Mouse (Mus musculus) adrenal gland, adult 18-20 months (tissue): ENCODE data around the gene Tram1l1. TPM values are rescaled to one million over a fixed set of nuclear protein-coding genes. Genes with fewer than 3 reads are reported as not detected.
"Not testable (repeated sequence)": the region's sequence is repeated elsewhere in the genome, so short reads cannot be mapped to it uniquely, and the experiment has no call there.

Experiments
- DNase-seq, 2 experiments: peaks; one replicate each; pipeline ENCODE4 v3.0.0; 2021 to 2022; ENCODE audit warnings: low spot score in 2 of 2
- long read RNA-seq, 2 experiments: library from polyadenylated mRNA; stranded (forward); transcript quantifications; one replicate each; pipeline ENCODE4 v2.0.0; 2021
- total RNA-seq, 2 experiments: library from RNA; stranded (reverse); gene quantifications; 1 replicate in 1 of 2; 2 replicates in 1 of 2; pipeline ENCODE4 v1.2.3; 2021

Tram1l1 gene
- total RNA-seq, result 1 to 10 TPM; 1.2 to 1.6 TPM
- long read RNA-seq, experiment 1, partial matches to known transcripts, result 0 of 3 reads
- long read RNA-seq, experiment 1, other reads (novel, unspliced or antisense), result 0 of 3 reads
- long read RNA-seq, experiment 2, partial matches to known transcripts, result 0 of 3 reads
- long read RNA-seq, experiment 2, other reads (novel, unspliced or antisense), result 0 of 3 reads

GRCm38 (mm10) chr3:124320821-124321576, at the start of gene Tram1l1:
Gene Tram1l1, plus strand, starts transcription at chr3:124320855.
- DNase-seq, result peak; percentile 36 to 59

- DNase-seq, result no peak
Measured at GRCm38 (mm10) chr3:124271229-124271628, 49.4 kb upstream of the Tram1l1 start.

DNA sequence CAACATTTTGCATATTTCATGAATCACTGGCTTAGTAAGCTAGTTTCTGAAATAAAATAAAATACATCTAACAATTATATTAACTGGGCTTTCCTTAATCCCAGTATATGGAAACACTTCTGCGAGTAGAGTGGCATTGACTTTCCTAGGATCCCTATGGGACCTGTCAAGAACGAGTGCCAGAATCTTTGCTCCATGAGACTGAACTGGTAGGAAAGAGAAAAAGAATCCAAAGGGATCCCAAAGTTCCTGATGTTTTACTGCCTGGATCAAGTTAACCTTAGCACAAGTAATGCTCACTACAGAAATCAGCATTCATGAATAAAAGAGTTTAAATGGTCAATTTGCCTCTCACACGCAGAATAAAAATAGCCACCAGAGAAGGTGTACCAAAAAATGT, 49.0 kb upstream of the Tram1l1 start:
- DNase-seq, result no peak

GRCm38 (mm10) chr3:124272465-124273089, 48.1 kb upstream of the Tram1l1 start:
- no peak for DNase-seq

DNA sequence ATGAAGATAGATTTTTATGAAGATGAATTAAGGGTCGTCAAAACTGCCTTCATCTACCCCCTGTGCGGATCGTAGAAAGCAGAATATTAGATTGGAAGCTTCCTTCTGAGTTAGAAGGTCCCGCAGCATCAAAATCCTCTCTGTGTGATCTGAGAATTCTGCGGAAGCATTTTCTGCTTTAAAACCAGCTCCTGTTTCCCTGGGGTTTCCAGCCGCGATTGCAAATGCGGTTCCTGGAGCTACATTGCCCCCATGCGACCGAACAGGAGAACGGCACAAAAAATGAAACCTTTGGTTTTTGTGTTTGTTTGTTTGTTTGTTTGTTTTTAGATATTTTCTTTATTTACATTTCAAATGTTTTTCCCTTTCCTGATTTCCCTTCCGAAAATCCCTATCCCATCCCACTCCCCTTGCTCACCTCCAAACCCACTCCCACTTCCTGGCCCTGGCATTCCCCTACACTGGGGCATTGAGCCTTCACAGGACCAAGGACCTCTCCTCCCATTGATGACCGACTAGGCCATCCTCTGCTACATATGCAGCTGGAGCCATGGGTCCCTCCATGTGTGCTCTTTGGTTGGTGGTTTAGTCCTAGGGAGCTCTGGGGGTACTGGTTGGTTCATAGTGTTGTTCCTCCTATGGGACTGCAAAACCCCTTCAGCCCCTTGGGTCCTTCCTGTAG, 45.6 kb upstream of the Tram1l1 start:
- DNase-seq, result peak; percentile 37 to 42

DNA sequence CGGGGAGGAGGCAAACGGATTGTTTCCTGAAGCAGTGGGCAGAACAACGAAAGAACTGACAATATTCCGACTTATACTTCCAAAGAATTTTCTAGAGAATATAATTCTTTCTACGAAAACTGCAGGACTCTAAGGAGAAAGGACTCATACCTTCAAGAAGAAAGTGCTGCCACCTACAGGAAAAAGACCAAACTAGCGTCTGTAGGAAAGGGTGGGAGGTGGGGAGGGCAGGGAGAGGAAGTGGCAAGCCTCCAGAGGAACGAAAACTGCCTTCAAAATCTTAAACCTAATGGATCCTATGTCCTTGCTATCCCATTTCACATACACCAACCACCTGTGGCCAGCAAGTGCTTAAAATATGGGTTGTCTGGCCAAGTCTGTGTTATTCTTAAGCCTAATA, 31.7 kb upstream of the Tram1l1 start:
- not testable (repeated sequence) for DNase-seq

DNA sequence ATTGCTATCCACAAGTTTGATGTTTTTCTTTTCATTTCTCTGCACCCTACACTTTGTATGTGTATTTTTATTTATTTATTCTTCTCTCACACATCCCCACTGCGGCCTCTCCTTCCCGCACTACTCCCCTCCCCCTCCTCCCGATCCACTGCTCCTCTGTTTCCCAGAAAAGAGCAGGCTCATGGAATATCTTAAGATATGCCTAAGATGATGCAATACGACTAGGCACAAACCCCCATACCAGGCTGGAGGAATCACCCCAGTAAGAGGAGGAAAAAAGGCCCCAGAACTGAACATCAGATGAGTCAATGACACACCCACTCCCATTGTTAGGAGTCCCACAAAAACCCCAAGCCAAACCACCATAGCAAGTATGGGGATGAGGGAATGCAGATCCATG, 1.4 kb upstream of the Tram1l1 start:
- no peak for DNase-seq

GRCm38 (mm10) chr3:124320398-124320797, 257 bp upstream of the Tram1l1 start:
- no peak for DNase-seq

DNA sequence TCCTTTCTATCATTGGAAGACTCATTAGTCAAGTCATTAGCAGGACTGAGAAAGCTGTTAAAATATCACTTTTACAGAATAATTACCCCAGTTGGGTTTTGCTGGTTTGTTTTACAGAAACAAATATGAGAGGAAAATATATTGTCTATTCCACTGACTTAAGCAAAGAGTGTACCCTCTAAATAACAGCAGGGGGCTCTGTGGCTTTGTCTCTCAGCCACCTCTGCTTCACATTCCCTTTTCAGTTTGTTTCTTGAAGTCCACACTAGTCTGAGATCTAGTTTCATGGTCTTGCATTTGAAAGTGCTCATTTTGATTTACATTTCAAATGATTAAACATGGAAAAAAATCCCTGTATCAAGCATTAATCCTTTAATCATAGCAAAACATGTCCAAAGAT, 25.8 kb downstream of the Tram1l1 start:
- no peak for DNase-seq

GRCm38 (mm10) chr3:124357533-124357932, 36.9 kb downstream of the Tram1l1 start:
- DNase-seq, result no peak

DNA sequence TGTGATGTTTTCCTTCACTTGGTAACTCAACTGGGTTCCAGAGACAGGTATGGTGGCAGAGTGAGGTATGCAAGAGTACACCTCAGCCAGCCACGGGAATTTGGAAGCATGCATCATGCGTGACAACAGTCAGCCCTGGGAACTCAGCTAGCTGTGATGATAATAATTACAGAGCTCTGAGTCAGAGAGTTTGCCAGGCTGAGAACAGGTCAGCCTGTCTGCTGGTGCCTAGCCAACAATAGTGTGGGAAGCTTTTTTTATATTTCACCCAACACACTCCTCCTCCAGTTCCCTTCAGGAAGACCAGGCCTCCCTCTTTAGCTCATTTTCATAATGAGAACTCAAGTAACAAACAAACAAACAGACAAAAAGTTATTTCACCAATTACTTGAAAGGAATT, 51.4 kb downstream of the Tram1l1 start:
- DNase-seq, result no peak

Other genes starting within 250 kb of the Tram1l1 start
- not detected for gene 1700006A11Rik, start 105.2 kb downstream of the Tram1l1 start, total RNA-seq